Mouse (Mus musculus) frontal cortex, adult (tissue): Measurements from ENCODE around the gene Snai1.

Experiments
- ATAC-seq: cut with Nextera tagmentation; 2 replicates; pipeline ENCODE4 v1.9.2; 2017; ENCODE audit warnings: mild to moderate bottlenecking, moderate library complexity, mixed read lengths; ENCODE audit not compliant: low TSS enrichment

Gene Snai1

DNA sequence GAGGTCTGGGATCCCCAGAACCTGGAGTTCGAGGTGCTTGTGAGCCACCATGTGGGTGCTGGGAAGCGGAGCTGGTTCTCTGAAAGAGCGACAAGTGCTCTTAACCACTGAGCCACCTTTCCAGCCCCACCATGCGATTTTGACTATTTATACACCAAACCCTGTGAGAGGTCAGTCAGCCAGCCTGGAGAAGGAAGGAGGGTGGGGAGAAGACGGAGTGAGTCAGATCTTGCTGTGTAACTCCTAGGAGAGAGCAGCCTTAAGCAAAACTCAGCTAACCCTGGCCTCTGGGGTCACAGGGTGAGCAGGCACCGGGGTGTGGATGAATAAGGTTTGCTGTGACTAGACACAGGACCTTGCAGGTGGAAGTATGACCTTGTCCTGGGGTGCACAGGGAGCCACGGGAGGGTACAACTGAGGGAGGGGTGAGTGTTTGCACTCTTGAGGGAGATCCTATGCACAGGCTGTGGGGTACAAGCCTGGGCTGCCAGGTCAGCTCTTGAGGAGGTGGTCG is 12.4 kb downstream of the Snai1 start:
- no peak for ATAC-seq

- ATAC-seq = no peak
These were observed 13.4 kb downstream of the Snai1 start for GRCm38 (mm10) chr2:167551342-167551920.

DNA sequence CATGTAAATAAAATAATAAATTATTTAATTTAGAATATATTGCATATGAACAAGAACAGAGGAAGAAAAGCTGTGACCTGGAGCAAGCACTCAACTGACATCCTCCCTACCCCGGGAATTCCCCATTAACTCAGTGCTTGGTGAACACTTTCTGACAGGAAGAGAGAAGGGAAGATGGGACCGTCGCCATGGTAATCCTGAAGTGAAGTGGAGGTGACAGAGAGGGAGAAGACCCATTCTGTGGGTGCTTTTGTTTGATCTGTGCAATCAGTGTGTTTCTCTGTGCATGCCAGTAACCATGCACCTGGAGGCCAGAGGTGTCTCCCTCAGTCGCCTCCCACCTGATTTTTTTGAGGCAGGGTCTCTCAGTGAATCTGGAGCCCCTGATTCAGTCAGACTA is 14.3 kb downstream of the Snai1 start:
- no peak for ATAC-seq

- no peak for ATAC-seq
These were observed 15.0 kb downstream of the Snai1 start for GRCm38 (mm10) chr2:167552927-167553402.

GRCm38 (mm10) chr2:167555766-167556165 is 17.8 kb downstream of the Snai1 start:
- no peak for ATAC-seq

- no peak for ATAC-seq
These were observed 21.4 kb downstream of the Snai1 start for GRCm38 (mm10) chr2:167559413-167559812.

DNA sequence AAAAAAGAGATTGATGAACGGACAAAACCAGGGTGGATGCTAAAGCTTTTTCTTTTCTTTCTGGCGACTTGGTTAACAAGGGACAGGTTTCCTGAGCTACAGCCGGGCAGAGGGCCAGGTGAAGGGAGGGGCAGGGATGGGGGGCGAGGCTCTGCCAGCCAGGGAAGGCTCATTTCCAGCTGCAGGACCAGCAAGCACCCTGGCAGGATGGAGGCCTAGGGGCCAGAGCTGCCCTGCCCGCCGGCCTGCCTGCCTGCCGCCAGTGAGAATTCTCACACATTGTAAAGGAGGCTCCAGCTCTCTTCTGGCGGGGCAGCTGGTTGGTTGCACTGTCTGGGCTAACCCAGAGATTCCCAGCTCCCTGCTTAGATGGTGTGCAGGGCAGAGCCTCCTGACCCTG is 24.1 kb downstream of the Snai1 start:
- no peak for ATAC-seq

- no peak for ATAC-seq
These were observed 25.0 kb downstream of the Snai1 start for GRCm38 (mm10) chr2:167563035-167563434.

DNA sequence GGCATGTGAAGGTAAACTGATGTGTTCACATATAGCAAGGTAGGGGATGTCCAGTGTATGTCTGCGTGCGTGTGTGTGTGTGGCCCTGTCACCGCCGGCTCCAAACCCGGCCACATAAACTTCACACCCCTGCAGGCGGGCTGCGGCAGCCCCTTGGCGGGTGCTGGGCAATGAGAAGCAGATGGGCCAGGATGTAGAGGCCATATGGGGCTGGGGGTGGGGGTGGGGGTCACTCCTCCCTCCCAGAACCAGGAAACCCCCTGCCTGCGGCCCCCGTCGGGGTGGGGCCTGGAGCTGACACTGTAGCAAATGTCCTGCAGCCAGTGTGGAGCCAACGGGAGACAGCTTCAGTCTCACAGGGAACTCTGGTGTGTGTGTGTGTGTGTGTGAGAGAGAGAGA is 25.7 kb downstream of the Snai1 start:
- no peak for ATAC-seq

DNA sequence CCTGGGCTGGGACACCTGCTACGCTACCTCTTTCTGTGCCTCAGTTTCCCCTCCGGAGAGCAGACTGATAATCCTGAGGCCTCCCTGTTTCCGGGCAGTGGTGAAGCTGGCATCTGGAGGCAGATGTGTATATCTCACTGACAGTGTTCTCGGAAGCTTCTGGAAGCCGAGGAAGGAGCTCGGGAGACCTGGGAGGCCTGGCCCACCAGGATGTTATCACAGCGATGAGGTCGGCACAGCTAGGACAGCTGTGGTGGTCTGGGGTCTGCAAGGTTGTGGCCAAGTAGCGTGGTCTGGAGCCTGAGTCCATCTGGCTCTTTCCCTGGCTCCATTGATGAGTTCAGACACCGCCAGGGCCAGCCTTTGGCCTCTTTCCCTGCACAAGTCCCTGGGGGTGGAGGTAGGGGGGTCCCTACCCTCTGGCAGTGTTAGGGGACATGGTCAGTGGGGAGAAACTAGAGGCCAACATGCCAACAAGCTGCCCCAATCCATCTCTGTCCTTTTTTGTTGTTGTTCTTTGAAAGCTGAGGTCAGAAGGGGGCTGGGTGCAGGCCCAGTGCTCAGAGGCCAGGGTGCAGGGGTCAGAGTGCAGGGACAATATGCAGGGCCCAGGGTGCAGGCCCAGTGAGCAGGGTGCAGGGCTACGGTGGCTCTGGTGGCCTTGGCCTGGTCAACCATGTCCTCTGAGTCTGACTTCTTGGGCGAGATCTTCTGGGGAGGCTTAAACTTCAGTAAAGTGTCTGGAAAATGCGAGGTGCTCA is 26.7 kb downstream of the Snai1 start:
- ATAC-seq = no peak

DNA sequence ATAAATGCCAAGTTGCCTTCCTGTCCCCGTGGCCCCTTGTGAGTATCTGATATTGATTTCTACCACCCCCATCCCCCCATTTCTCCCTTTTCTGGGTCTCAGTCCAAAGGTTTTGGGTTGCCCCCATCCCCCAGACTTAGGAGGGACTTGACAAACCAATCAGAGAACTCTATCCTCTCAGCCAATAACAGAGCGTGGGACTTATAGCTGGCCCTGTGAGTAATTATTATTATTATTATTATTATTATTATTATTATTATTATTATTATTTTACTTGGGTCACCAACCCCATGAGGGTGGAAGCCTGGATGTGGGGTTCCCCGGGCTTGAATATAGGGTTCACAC is 27.3 kb downstream of the Snai1 start:
- ATAC-seq = no peak

GRCm38 (mm10) chr2:167565682-167566081 is 27.7 kb downstream of the Snai1 start:
- ATAC-seq = no peak

DNA sequence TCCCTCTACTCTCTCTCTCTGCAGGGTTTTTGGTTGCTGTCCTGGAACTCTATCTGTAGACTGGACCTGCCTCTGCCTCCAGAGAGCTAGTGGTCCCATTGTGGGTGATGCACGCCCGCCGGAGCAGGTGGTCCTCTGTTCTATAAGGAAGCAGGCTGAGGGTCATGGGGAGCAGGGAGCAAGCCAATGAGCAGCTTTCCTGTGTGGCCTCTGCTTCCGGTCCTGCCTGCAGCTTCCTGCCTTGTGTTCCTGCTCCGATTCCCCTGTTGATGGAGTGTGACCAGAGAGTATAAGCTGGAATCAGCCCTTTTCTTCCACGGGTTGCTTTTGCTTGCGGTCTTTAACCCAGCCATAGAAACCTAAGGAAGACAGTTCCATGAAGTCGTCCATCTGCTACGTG is 30.1 kb downstream of the Snai1 start:
- ATAC-seq = no peak

DNA sequence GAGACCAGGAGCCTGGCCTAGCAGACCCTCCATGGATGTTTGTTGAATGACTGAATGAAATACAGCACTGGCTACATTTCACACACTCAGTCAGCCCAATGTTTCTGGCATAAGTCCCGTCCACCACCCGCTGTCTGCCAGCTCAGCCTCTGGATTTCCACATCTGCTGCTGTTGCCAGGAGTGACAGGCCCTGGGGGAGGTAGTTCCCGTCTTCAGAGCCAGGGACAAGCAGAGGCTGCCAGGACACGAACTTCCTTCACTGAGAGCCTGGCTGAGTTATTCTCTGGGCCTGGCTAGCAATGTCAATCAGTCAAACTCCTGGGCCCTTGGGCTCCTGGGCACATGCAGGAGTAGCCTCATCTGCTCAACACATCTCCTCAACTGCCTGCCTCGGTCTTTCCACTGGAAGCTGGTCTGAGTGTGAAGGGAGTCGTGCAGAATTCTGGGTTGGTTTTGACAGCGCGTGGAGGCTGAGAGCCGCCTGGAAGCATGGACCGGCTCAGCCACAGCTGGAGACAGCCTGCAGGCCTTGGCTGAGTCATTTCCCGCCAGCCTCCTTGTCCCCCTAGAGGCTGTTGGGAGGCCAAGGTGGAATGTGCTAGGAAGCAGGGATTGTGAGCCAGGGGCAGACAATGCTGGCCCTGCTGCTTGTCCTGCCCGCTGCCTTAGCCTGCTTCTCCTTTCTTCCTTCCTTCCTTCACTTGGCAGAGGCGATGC is 32.1 kb downstream of the Snai1 start:
- ATAC-seq = peak; percentile 23; the same call in 1 of the 2 replicates

GRCm38 (mm10) chr2:167570815-167571214 is 32.8 kb downstream of the Snai1 start:
- ATAC-seq = no peak

DNA sequence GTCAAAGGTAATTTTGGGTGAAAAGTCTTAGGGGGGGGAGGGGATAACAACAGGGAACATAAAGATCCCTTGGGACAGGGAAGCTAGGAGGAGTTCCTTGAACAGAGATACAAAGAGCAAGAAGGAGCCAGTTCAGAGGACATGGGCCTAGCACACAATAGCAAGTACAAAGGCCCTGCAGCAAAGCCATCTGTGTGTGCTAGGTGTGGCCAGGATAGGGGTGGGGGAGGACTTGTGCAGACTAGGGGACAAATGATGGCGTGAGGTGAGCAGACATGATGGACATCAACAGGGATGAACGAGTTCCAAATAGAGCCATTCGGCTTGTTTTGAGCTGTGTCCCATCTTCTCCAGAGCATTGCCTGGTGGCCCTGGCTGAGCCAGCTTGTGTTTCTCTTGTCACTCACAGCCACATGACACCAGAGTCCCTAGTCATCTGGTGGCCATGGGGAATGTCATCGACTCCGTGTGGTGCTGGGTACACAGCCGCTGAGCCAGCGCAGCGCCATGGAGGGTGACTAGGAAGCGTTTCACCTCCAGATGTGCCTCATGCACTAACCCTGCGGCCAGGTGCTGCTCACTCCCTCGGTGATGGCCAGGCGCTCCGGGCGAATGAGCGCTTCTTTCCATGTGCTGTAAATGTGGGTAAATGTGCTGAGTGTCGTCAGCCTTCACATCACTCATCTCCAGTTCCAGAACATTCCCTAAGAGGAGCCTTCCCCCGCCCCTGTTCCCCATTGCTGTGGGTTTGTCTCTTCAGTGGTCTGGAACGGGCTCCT is 33.6 kb downstream of the Snai1 start:
- no peak for ATAC-seq

DNA sequence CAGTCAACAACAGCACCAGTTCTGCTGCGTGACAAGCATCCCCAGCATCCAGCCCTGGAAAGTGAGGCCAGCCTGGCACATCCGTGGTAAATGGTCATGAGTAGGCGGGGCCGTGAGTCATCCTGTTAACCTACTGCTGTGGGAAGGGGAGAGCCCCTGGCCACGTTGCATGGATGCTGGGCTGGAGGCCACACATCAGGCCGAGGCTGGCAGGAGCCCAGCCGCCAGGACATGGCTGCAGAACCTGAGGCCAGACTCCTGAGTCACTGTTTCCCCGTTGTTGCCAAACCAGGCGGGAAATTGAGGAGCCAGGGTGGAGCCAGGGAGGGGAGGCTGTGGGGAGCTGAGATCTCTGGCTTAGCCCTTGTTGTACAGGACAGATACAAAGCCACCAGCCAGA is 36.8 kb downstream of the Snai1 start:
- no peak for ATAC-seq

- ATAC-seq = no peak
These were observed 37.6 kb downstream of the Snai1 start for GRCm38 (mm10) chr2:167575581-167575980.

DNA sequence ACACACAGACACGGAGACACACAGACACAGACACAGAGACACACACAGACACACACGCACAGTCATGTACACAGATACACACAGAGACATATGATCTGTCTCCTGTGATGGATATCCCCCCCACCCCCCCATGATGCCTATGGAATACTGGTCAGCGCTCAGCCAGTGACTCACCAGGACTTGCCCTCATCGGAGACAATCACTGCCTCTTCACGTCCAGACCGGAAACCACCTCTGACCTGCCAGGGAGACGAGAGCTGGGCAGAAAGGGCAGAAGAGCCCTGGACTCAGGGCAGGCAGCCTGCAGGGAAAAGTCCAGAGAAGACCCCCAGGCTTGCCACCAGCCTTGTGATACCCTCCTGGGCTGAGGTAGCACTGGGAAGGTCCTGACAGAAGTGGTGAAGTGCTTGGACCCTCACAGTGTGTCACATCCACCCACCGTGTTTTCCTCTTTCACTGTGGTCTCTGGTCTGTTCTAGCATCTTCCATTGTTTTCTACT is 38.2 kb downstream of the Snai1 start:
- ATAC-seq = no peak

GRCm38 (mm10) chr2:167577186-167577785 is 39.3 kb downstream of the Snai1 start:
- no peak for ATAC-seq

- no peak for ATAC-seq
These were observed 40.5 kb downstream of the Snai1 start for GRCm38 (mm10) chr2:167578521-167578920.
